Mouse (Mus musculus): ENCODE measurements around the gene Ide. TPM values are rescaled to one million over a fixed set of nuclear protein-coding genes. Genes with fewer than 3 reads are reported as not detected.

Gene Ide
- total and polyA plus RNA-seq, 3 experiments, result 17.1 to 121 (median 95.7) TPM

GRCm38 (mm10) chr19:37333357-37333756 is 4.3 kb downstream of the Ide start:
- no peak for DNase-seq

- no peak for DNase-seq
Observed at GRCm38 (mm10) chr19:37332726-37333125, 4.9 kb downstream of the Ide start.

- DNase-seq, result no peak
Observed at GRCm38 (mm10) chr19:37327216-37327615, 10.4 kb downstream of the Ide start.

- no peak for DNase-seq
Observed at GRCm38 (mm10) chr19:37323566-37323965, 14.1 kb downstream of the Ide start.

GRCm38 (mm10) chr19:37320802-37321619 is 16.6 kb downstream of the Ide start:
- peak; percentile 81 for DNase-seq

GRCm38 (mm10) chr19:37317359-37317758 is 20.3 kb downstream of the Ide start:
- no peak for DNase-seq

GRCm38 (mm10) chr19:37315091-37315490 is 22.6 kb downstream of the Ide start:
- peak; percentile 50 for DNase-seq

GRCm38 (mm10) chr19:37311426-37311825 is 26.2 kb downstream of the Ide start:
- DNase-seq, result no peak

- no peak for DNase-seq
Observed at GRCm38 (mm10) chr19:37310133-37310532, 27.5 kb downstream of the Ide start.

- no peak for DNase-seq
Observed at GRCm38 (mm10) chr19:37308941-37309340, 28.7 kb downstream of the Ide start.

GRCm38 (mm10) chr19:37307826-37308545 is 29.7 kb downstream of the Ide start:
- DNase-seq, result no peak

GRCm38 (mm10) chr19:37306176-37306575 is 31.5 kb downstream of the Ide start:
- no peak for DNase-seq

GRCm38 (mm10) chr19:37304866-37305265 is 32.8 kb downstream of the Ide start:
- DNase-seq, result no peak

- no peak for DNase-seq
Observed at GRCm38 (mm10) chr19:37304006-37304405, 33.6 kb downstream of the Ide start.

- no peak for DNase-seq
Observed at GRCm38 (mm10) chr19:37301733-37302132, 35.9 kb downstream of the Ide start.

GRCm38 (mm10) chr19:37291676-37292075 is 46.0 kb downstream of the Ide start:
- no peak for DNase-seq

GRCm38 (mm10) chr19:37290906-37291305 is 46.7 kb downstream of the Ide start:
- DNase-seq, result peak; percentile 66

- DNase-seq, result no peak
Observed at GRCm38 (mm10) chr19:37284775-37285174, 52.9 kb downstream of the Ide start.

- no peak for DNase-seq
Observed at GRCm38 (mm10) chr19:37283166-37283565, 54.5 kb downstream of the Ide start.

- no peak for DNase-seq
Observed at GRCm38 (mm10) chr19:37281710-37282109, 55.9 kb downstream of the Ide start.

GRCm38 (mm10) chr19:37279194-37279593 is 58.5 kb downstream of the Ide start:
- DNase-seq, result no peak

- DNase-seq, result no peak
Observed at GRCm38 (mm10) chr19:37275555-37275954, 62.1 kb downstream of the Ide start.

- no peak for DNase-seq
Observed at GRCm38 (mm10) chr19:37269106-37269505, 68.5 kb downstream of the Ide start.
